ENCODE assay signal across 16 mouse cellular contexts in the genomic region with DNA sequence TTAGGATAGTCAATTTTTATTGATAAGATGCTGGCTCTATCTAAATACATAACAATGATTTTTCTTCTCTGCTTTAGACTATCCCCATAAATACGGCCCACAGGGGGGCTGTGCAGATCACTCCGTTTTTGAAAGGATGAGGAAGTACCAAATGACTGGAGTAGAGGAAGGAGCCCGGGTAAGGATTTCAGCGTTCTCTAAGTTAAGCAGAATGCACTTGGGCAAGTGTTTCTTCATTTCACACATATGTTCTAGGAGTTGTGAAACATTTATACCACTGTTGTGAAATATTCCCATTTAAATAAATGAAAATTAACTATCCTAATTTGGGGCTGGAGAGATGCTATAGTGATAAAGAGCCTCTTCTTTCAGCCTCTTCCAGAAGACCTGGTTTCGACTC.
"Had no signal": no experiment of that assay in that cellular context is flagged by ENCODE, and none has a peak within 500 bp of the region (broad histone marks: within the 10 kb centered on the region; RNA-seq: fewer than 3 reads in every experiment).

No protein-coding gene starts in this region.

- DNase-seq: kidney, adult 18-20 months; kidney, adult 9 months; kidney, postnatal 14 days; kidney, postnatal 4 days; left cerebral cortex, postnatal 4 days; liver, postnatal 0 days; thymus, adult 18-20 months; thymus, postnatal 4 days had no signal

- H3K4me2 ChIP-seq: limb, embryonic 12.5 days; limb, embryonic 15.5 days; liver, embryonic 11.5 days; lung, embryonic 15.5 days; midbrain, embryonic 12.5 days had no signal

- H3K4me3 ChIP-seq: limb, embryonic 12.5 days; limb, embryonic 15.5 days; lung, embryonic 15.5 days; midbrain, embryonic 12.5 days had no signal

- H3K27ac ChIP-seq: limb, embryonic 12.5 days; limb, embryonic 15.5 days; liver, embryonic 14.5 days; lung, embryonic 15.5 days; midbrain, embryonic 12.5 days had no signal

- H3K9me3 ChIP-seq: limb, embryonic 12.5 days; limb, embryonic 15.5 days; lung, embryonic 15.5 days; midbrain, embryonic 12.5 days had no signal

- H3K9ac ChIP-seq: limb, embryonic 12.5 days; limb, embryonic 15.5 days; liver, embryonic 14.5 days; liver, postnatal 0 days; lung, embryonic 15.5 days; midbrain, embryonic 12.5 days had no signal

- H3K4me1 ChIP-seq: limb, embryonic 12.5 days; limb, embryonic 15.5 days; lung, embryonic 15.5 days; midbrain, embryonic 12.5 days had no signal

- H3K27me3 ChIP-seq: limb, embryonic 12.5 days; limb, embryonic 15.5 days; lung, embryonic 15.5 days; midbrain, embryonic 12.5 days had no signal

- ATAC-seq: intestine, embryonic 16.5 days; liver, postnatal 0 days; midbrain, embryonic 16.5 days had no signal
